Mouse (Mus musculus): ENCODE measurements around the gene Hes7. TPM values are rescaled to one million over a fixed set of nuclear protein-coding genes. Genes with fewer than 3 reads are reported as not detected.
"Not testable (repeated sequence)": the region's sequence is repeated elsewhere in the genome, so short reads cannot be mapped to it uniquely, and the experiment has no call there.

Gene Hes7
- polyA plus RNA-seq, 1 experiment from 2014 or later: 0.44 TPM

GRCm38 (mm10) chr11:69088856-69089615 is 31.2 kb upstream of the Hes7 start:
- ATAC-seq (ENCODE audit: insufficient number of reproducible peaks, insufficient read depth, low FRiP score, low TSS enrichment, low read depth): no peak
- Histone ChIP-seq H3K27ac (peak overlapping the region; percentile 86), H3K4me3 (peak overlapping the region; percentile 73), H3K4me2 (peak overlapping the region; percentile 93), H3K9me3 (no peaks in the 10 kb centered on the region), H3K27me3 (no peaks in the 10 kb centered on the region), H3K4me1 (peaks cover 45% of the 10 kb centered on the region), H3K36me3 (peaks cover 37% of the 10 kb centered on the region), H3K9ac (peak overlapping the region; percentile 96)
- WGBS: 10% methylated on average over 25 of the region's 25 CpGs

GRCm38 (mm10) chr11:69089616-69090290 is 30.5 kb upstream of the Hes7 start:
- 87% methylated on average over 12 of the region's 12 CpGs for WGBS
- H3K4me3 ChIP-seq: peak overlapping the region; percentile 73

DNA sequence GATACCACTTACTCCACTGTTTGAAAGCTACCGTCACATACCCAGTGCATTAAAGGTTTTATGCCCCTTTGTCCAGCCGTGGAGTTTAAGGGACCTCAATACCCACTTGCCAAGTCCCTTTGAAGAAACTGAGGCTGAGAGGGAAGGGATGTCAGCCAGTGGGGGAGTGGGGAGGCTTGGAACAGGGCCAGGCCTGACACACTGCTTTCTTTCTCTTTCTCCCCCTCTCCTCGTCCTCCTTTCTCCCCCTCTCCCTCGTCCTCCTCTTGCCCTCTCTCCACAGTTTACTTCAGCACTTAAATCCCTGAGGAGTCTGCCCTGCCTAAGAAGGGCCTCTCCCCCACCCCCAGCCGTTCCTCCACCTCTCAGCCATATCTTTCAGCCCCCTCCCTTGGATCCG is 29.8 kb upstream of the Hes7 start:
- Histone ChIP-seq H3K27me3 (no peaks in the 10 kb centered on the region), H3K4me2 (peak overlapping the region; percentile 93), H3K36me3 (peaks cover 37% of the 10 kb centered on the region), H3K9me3 (no peaks in the 10 kb centered on the region), H3K27ac (no peak overlapping the region), H3K9ac (peak overlapping the region; percentile 96), H3K4me1 (peaks cover 50% of the 10 kb centered on the region), H3K4me3 (peak overlapping the region; percentile 73; the same call in 1 of the 2 replicates)
- 66% methylated on average over 6 of the region's 6 CpGs for WGBS
- no peak for ATAC-seq (ENCODE audit: insufficient number of reproducible peaks, insufficient read depth, low FRiP score, low TSS enrichment, low read depth)

More at GRCm38 (mm10) chr11:69089616-69090290, 30.5 kb upstream of the Hes7 start:
- H3K4me1 ChIP-seq: peaks cover 50% of the 10 kb centered on the region
- H3K27me3 ChIP-seq: no peaks in the 10 kb centered on the region
- no peaks in the 10 kb centered on the region for H3K9me3 ChIP-seq
- peaks cover 37% of the 10 kb centered on the region for H3K36me3 ChIP-seq
- peak overlapping the region; percentile 93 for H3K4me2 ChIP-seq
- ATAC-seq (ENCODE audit: insufficient number of reproducible peaks, insufficient read depth, low FRiP score, low TSS enrichment, low read depth): no peak
- peak overlapping the region; percentile 86; the same call in 1 of the 2 replicates for H3K27ac ChIP-seq
- H3K9ac ChIP-seq: peak overlapping the region; percentile 96

DNA sequence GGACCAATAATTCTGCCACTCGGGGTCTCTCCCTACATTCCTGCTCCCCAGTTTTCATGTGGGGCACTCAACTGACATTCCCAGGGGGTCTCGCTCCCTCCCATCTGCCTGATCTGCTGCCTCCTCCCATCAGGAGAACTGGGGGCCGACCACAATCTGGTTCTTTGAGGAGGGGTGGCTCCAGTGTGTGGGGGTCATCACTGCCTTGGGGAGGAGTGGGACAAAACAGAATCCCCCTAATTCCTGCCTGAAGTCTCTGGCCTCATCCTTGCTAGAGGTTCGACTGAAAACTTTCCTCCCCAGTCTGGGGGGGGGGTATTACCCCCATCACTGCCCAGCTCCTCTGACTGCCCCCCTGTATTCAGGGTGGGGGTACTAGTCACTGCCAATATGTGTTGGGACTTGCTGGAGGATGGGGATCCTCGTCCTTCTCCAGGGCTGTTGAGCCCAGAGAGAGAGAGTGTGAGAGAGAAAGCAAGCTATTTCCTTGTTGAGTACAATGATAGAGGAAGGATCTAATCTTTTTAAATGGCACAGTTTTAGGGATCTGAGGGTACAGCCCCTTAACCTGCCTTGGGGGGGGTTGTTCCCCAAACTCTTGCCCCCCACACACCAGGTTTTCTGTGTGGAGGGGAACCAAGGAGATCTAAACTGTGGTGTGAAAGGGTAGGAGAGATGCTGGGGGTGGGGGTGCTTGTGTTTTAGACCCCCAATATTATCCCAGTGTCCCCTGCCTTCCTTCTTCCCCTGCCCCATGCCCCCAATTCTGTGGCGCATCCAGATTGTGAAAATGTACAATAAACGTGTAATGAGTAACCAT is 28.4 kb upstream of the Hes7 start:
- no peaks in the 10 kb centered on the region for H3K27me3 ChIP-seq
- no peak overlapping the region for H3K4me2 ChIP-seq
- peaks cover 54% of the 10 kb centered on the region for H3K4me1 ChIP-seq
- no peak overlapping the region for H3K27ac ChIP-seq
- no peaks in the 10 kb centered on the region for H3K9me3 ChIP-seq
- H3K4me3 ChIP-seq: no peak overlapping the region
- no peak for ATAC-seq (ENCODE audit: insufficient number of reproducible peaks, insufficient read depth, low FRiP score, low TSS enrichment, low read depth)
- 63% methylated on average over 7 of the region's 7 CpGs for WGBS
- H3K9ac ChIP-seq: peak overlapping the region; percentile 6; the same call in 1 of the 2 replicates
- peaks cover 37% of the 10 kb centered on the region for H3K36me3 ChIP-seq

- no peak overlapping the region for H3K9ac ChIP-seq
- no peak overlapping the region for H3K27ac ChIP-seq
- WGBS: 4% methylated on average over 3 of the region's 3 CpGs
- H3K27me3 ChIP-seq: no peaks in the 10 kb centered on the region
- H3K36me3 ChIP-seq: peaks cover 37% of the 10 kb centered on the region
- ATAC-seq (ENCODE audit: insufficient number of reproducible peaks, insufficient read depth, low FRiP score, low TSS enrichment, low read depth): no peak
- 0 out of 2 replicates have a peak overlapping the region, but pooled peaks have one; percentile 1 for H3K4me3 ChIP-seq
- no peaks in the 10 kb centered on the region for H3K9me3 ChIP-seq
- H3K4me1 ChIP-seq: peaks cover 55% of the 10 kb centered on the region
- H3K4me2 ChIP-seq: 0 out of 2 replicates have a peak overlapping the region, but pooled peaks have one; percentile 9
Observed at GRCm38 (mm10) chr11:69092386-69092751, 27.8 kb upstream of the Hes7 start.

GRCm38 (mm10) chr11:69092871-69093270 is 27.3 kb upstream of the Hes7 start:
- no peak for ATAC-seq (ENCODE audit: insufficient number of reproducible peaks, insufficient read depth, low FRiP score, low TSS enrichment, low read depth)
- no peak overlapping the region for H3K27ac ChIP-seq
- 87% methylated on average over 4 of the region's 4 CpGs for WGBS
- H3K9ac ChIP-seq: no peak overlapping the region
- 0 out of 2 replicates have a peak overlapping the region, but pooled peaks have one; percentile 1 for H3K4me3 ChIP-seq
- H3K4me1 ChIP-seq: peaks cover 55% of the 10 kb centered on the region
- H3K27me3 ChIP-seq: no peaks in the 10 kb centered on the region
- no peak overlapping the region for H3K4me2 ChIP-seq
- no peaks in the 10 kb centered on the region for H3K9me3 ChIP-seq
- H3K36me3 ChIP-seq: peaks cover 37% of the 10 kb centered on the region

DNA sequence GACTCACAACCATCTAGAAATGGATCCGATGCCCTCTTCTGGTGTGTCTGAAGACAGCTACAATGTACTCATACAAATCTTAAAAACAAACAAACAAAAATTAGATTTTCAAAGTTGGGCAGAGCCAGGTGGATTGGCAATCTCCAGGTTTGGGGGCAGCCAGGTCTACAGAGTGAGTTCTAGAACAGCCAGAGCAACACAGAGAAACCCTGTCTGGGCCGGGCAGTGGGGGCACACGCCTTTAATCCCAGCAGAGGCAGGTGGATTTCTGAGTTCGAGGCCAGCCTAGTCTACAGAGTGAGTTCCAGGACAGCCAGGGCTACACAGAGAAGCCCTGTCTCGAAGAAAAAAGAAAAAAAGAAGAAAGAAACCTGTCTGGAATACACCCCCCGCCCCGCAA is 26.3 kb upstream of the Hes7 start:
- peaks cover 61% of the 10 kb centered on the region for H3K4me1 ChIP-seq
- 88% methylated on average over 7 of the region's 7 CpGs for WGBS
- not testable (repeated sequence) for H3K4me2 ChIP-seq

GRCm38 (mm10) chr11:69094697-69095429 is 25.3 kb upstream of the Hes7 start, which contains the start of gene Per1:
Gene Per1 (plus strand): TSS chr11:69095217.
- H3K4me2 ChIP-seq: peak within 1 kb of the TSS; percentile 98
- peak within 1 kb of the TSS; percentile 94 for H3K27ac ChIP-seq
- ATAC-seq (ENCODE audit: insufficient number of reproducible peaks, insufficient read depth, low FRiP score, low TSS enrichment, low read depth): peak; percentile 91
- no peaks in the 10 kb centered on the region for H3K9me3 ChIP-seq
- peak within 1 kb of the TSS; percentile 67 for H3K4me3 ChIP-seq
- peaks cover 59% of the 10 kb centered on the region for H3K4me1 ChIP-seq
- H3K36me3 ChIP-seq: peaks cover 31% of the 10 kb centered on the region
- peak within 1 kb of the TSS; percentile 81 for H3K9ac ChIP-seq
- under 1% methylated on average over 37 of the region's 37 CpGs for WGBS
- H3K27me3 ChIP-seq: no peaks in the 10 kb centered on the region

More for the DNA sequence above, 26.3 kb upstream of the Hes7 start:
- not testable (repeated sequence) for H3K27me3 ChIP-seq; H3K9ac ChIP-seq; H3K9me3 ChIP-seq; H3K4me3 ChIP-seq; ATAC-seq (ENCODE audit: insufficient number of reproducible peaks, insufficient read depth, low FRiP score, low TSS enrichment, low read depth)
- Histone ChIP-seq H3K36me3 (peaks cover 37% of the 10 kb centered on the region), H3K27ac (peak overlapping the region; percentile 88)

- Histone ChIP-seq H3K27me3 (no peaks in the 10 kb centered on the region), H3K9ac (peak overlapping the region; percentile 81), H3K27ac (peak overlapping the region; percentile 94), H3K4me2 (peak overlapping the region; percentile 98), H3K4me1 (peaks cover 59% of the 10 kb centered on the region), H3K4me3 (peak overlapping the region; percentile 67), H3K9me3 (no peaks in the 10 kb centered on the region), H3K36me3 (peaks cover 26% of the 10 kb centered on the region)
- 1% methylated on average over 27 of the region's 27 CpGs for WGBS
- ATAC-seq (ENCODE audit: insufficient number of reproducible peaks, insufficient read depth, low FRiP score, low TSS enrichment, low read depth): no peak
Observed at GRCm38 (mm10) chr11:69095511-69096231, 24.5 kb upstream of the Hes7 start.

GRCm38 (mm10) chr11:69096360-69096986 is 23.7 kb upstream of the Hes7 start:
- no peaks in the 10 kb centered on the region for H3K27me3 ChIP-seq
- 10% methylated on average over 9 of the region's 9 CpGs for WGBS
- H3K9ac ChIP-seq: peak overlapping the region; percentile 81
- peak overlapping the region; percentile 67 for H3K4me3 ChIP-seq
- H3K27ac ChIP-seq: peak overlapping the region; percentile 94
- H3K4me2 ChIP-seq: peak overlapping the region; percentile 98
- peak; percentile 22; the same call in 1 of the 2 replicates for ATAC-seq (ENCODE audit: insufficient number of reproducible peaks, insufficient read depth, low FRiP score, low TSS enrichment, low read depth)
- H3K36me3 ChIP-seq: peaks cover 26% of the 10 kb centered on the region
- H3K4me1 ChIP-seq: peaks cover 58% of the 10 kb centered on the region
- no peaks in the 10 kb centered on the region for H3K9me3 ChIP-seq

Measured in embryonic facial prominence, embryonic 13.5 days (tissue).